Mouse (Mus musculus) intestine, embryonic 15.5 days (tissue): ENCODE data around the gene D030056L22Rik. TPM values are rescaled to one million over a fixed set of nuclear protein-coding genes. Genes with fewer than 3 reads are reported as not detected.

Experiments used
- ATAC-seq: fragments of 200-750 bp; cut with Nextera tagmentation; 2 replicates; pipeline ENCODE4 v1.8.0; 2017; ENCODE audit warnings: moderate TSS enrichment, moderate library complexity
- H3K27ac ChIP-seq: fragments of 300-500 bp; sonication (generic); 2 replicates; pipeline ENCODE4 v1.5.1; 2015; ENCODE audit warnings: mild to moderate bottlenecking, inconsistent platforms
- H3K27me3 ChIP-seq: fragments of 300-500 bp; sonication (generic); replicated peaks from 2 replicates; pipeline ENCODE4 v1.6.1; 2015; ENCODE audit warnings: inconsistent platforms
- H3K36me3 ChIP-seq: fragments of 300-500 bp; sonication (generic); 2 replicates; pipeline ENCODE4 v1.6.1; 2015; ENCODE audit warnings: inconsistent platforms
- H3K4me1 ChIP-seq: fragments of 300-500 bp; sonication (generic); replicated peaks from 2 replicates; pipeline ENCODE4 v1.6.1; 2015; ENCODE audit warnings: inconsistent platforms
- H3K4me2 ChIP-seq: fragments of 300-500 bp; sonication (generic); replicated peaks from 2 replicates; pipeline ENCODE4 v1.6.1; 2015; ENCODE audit warnings: mild to moderate bottlenecking, inconsistent platforms
- H3K4me3 ChIP-seq: fragments of 300-500 bp; sonication (generic); replicated peaks from 2 replicates; pipeline ENCODE4 v1.5.1; 2015; ENCODE audit warnings: inconsistent platforms
- H3K9ac ChIP-seq: fragments of 300-500 bp; sonication (generic); 2 replicates; pipeline ENCODE4 v1.6.1; 2015; ENCODE audit warnings: inconsistent platforms
- H3K9me3 ChIP-seq: fragments of 300-500 bp; sonication (generic); 2 replicates; pipeline ENCODE4 v1.6.1; 2016; ENCODE audit warnings: inconsistent platforms
- WGBS: fragments of 180-500 bp; shearing (Covaris S2); methylation state at CpG from one replicate; pipeline ENCODE4 v1.1.7; 2015; 5-methylcytosine and 5-hydroxymethylcytosine counted together
- polyA plus RNA-seq: library from polyadenylated mRNA; unstranded; fragments of >200 nt; fragmentation: Nextera tagmentation; extraction: Ambion mirVana; gene quantifications from 2 replicates; pipeline ENCODE4 v1.2.1, GENCODE M21; 2015

Gene D030056L22Rik
- polyA plus RNA-seq, 1 experiment from 2014 or later: 30.8 TPM

GRCm38 (mm10) chr19:18739146-18739545 is 26.2 kb downstream of the D030056L22Rik start:
- Histone ChIP-seq H3K4me1 (no peaks in the 10 kb centered on the region), H3K4me2 (no peak overlapping the region), H3K4me3 (no peak overlapping the region), H3K27me3 (no peaks in the 10 kb centered on the region), H3K27ac (no peak overlapping the region), H3K9me3 (no peaks in the 10 kb centered on the region), H3K36me3 (no peaks in the 10 kb centered on the region), H3K9ac (no peak overlapping the region)
- WGBS: 74% methylated on average over 7 of the region's 7 CpGs
- ATAC-seq: no peak

- ATAC-seq: no peak
- Histone ChIP-seq H3K27me3 (no peaks in the 10 kb centered on the region), H3K9ac (no peak overlapping the region), H3K4me1 (no peaks in the 10 kb centered on the region), H3K4me3 (no peak overlapping the region), H3K27ac (no peak overlapping the region), H3K9me3 (no peaks in the 10 kb centered on the region), H3K36me3 (no peaks in the 10 kb centered on the region), H3K4me2 (no peak overlapping the region)
- 77% methylated on average over 5 of the region's 5 CpGs for WGBS
Measured at GRCm38 (mm10) chr19:18743946-18744345, 31.0 kb downstream of the D030056L22Rik start.

- H3K4me2 ChIP-seq: no peak overlapping the region
- H3K36me3 ChIP-seq: no peaks in the 10 kb centered on the region
- H3K9me3 ChIP-seq: no peaks in the 10 kb centered on the region
- H3K4me1 ChIP-seq: no peaks in the 10 kb centered on the region; the same call in 1 of the 2 replicates
- 84% methylated on average over 5 of the region's 5 CpGs for WGBS
- no peak for ATAC-seq
- no peaks in the 10 kb centered on the region for H3K27me3 ChIP-seq
- H3K4me3 ChIP-seq: no peak overlapping the region
- H3K27ac ChIP-seq: no peak overlapping the region
- H3K9ac ChIP-seq: no peak overlapping the region
Measured at GRCm38 (mm10) chr19:18746576-18747340, 33.8 kb downstream of the D030056L22Rik start.

GRCm38 (mm10) chr19:18747379-18747778 is 34.4 kb downstream of the D030056L22Rik start:
- Histone ChIP-seq H3K27me3 (no peaks in the 10 kb centered on the region), H3K27ac (no peak overlapping the region), H3K9me3 (no peaks in the 10 kb centered on the region), H3K4me3 (no peak overlapping the region), H3K9ac (no peak overlapping the region), H3K4me2 (no peak overlapping the region), H3K4me1 (no peaks in the 10 kb centered on the region; the same call in 1 of the 2 replicates), H3K36me3 (no peaks in the 10 kb centered on the region)
- no peak for ATAC-seq
- 93% methylated on average over 4 of the region's 4 CpGs for WGBS

GRCm38 (mm10) chr19:18749598-18750339 is 36.8 kb downstream of the D030056L22Rik start, which contains the start of gene Trpm6:
Gene Trpm6, plus strand, starts transcription at chr19:18749983.
- H3K27me3 ChIP-seq: no peaks in the 10 kb centered on the region
- peak within 1 kb of the TSS; percentile 63 for H3K4me2 ChIP-seq
- no peaks in the 10 kb centered on the region for H3K36me3 ChIP-seq
- 7% methylated on average over 41 of the region's 41 CpGs for WGBS
- H3K9ac ChIP-seq: peak within 1 kb of the TSS; percentile 29
- H3K4me1 ChIP-seq: no peaks in the 10 kb centered on the region; the same call in 1 of the 2 replicates
- no peaks in the 10 kb centered on the region for H3K9me3 ChIP-seq
- no peak within 1 kb of the TSS for H3K27ac ChIP-seq
- peak within 1 kb of the TSS; percentile 32 for H3K4me3 ChIP-seq
- ATAC-seq: peak; percentile 56; the same call in 1 of the 2 replicates

GRCm38 (mm10) chr19:18757191-18757590 is 44.2 kb downstream of the D030056L22Rik start:
- H3K9me3 ChIP-seq: no peaks in the 10 kb centered on the region
- no peak overlapping the region for H3K4me2 ChIP-seq
- no peak overlapping the region for H3K4me3 ChIP-seq
- no peak overlapping the region for H3K27ac ChIP-seq
- no peaks in the 10 kb centered on the region for H3K36me3 ChIP-seq
- H3K27me3 ChIP-seq: no peaks in the 10 kb centered on the region
- no peaks in the 10 kb centered on the region for H3K4me1 ChIP-seq
- no peak for ATAC-seq
- H3K9ac ChIP-seq: no peak overlapping the region

- no peak for ATAC-seq
- Histone ChIP-seq H3K4me1 (no peaks in the 10 kb centered on the region), H3K36me3 (no peaks in the 10 kb centered on the region), H3K4me2 (no peak overlapping the region), H3K9me3 (no peaks in the 10 kb centered on the region), H3K27ac (no peak overlapping the region), H3K27me3 (no peaks in the 10 kb centered on the region), H3K9ac (no peak overlapping the region), H3K4me3 (no peak overlapping the region)
- 64% methylated on average over 4 of the region's 4 CpGs for WGBS
Measured at GRCm38 (mm10) chr19:18757706-18758105, 44.7 kb downstream of the D030056L22Rik start.

- WGBS: 41% methylated on average over 6 of the region's 6 CpGs
- no peaks in the 10 kb centered on the region for H3K4me1 ChIP-seq
- no peaks in the 10 kb centered on the region for H3K9me3 ChIP-seq
- H3K4me2 ChIP-seq: no peak overlapping the region
- ATAC-seq: no peak
- no peaks in the 10 kb centered on the region for H3K36me3 ChIP-seq
- no peak overlapping the region for H3K27ac ChIP-seq
- no peak overlapping the region for H3K9ac ChIP-seq
- no peaks in the 10 kb centered on the region for H3K27me3 ChIP-seq
- no peak overlapping the region for H3K4me3 ChIP-seq
Measured at GRCm38 (mm10) chr19:18758269-18758668, 45.3 kb downstream of the D030056L22Rik start.

- Histone ChIP-seq H3K27ac (no peak overlapping the region), H3K4me2 (no peak overlapping the region), H3K9me3 (no peaks in the 10 kb centered on the region), H3K9ac (no peak overlapping the region), H3K27me3 (no peaks in the 10 kb centered on the region), H3K4me3 (no peak overlapping the region), H3K4me1 (no peaks in the 10 kb centered on the region), H3K36me3 (no peaks in the 10 kb centered on the region)
- WGBS: 63% methylated on average over 9 of the region's 9 CpGs
- ATAC-seq: no peak
Measured at GRCm38 (mm10) chr19:18758916-18759315, 45.9 kb downstream of the D030056L22Rik start.

- WGBS: 78% methylated on average over 5 of the region's 5 CpGs
- Histone ChIP-seq H3K4me3 (no peak overlapping the region), H3K27me3 (no peaks in the 10 kb centered on the region), H3K9ac (no peak overlapping the region), H3K27ac (no peak overlapping the region), H3K4me1 (no peaks in the 10 kb centered on the region), H3K9me3 (no peaks in the 10 kb centered on the region), H3K4me2 (no peak overlapping the region), H3K36me3 (no peaks in the 10 kb centered on the region)
- ATAC-seq: no peak
Measured at GRCm38 (mm10) chr19:18766399-18766798, 53.4 kb downstream of the D030056L22Rik start.
